Mouse (Mus musculus): ENCODE results near the gene Acss1.

- TF ChIP-seq POLR2A (IDR thresholded peaks at IDR 0.05; ENCODE audit: borderline replicate concordance, low read depth, low read length) (no peak), CTCF (IDR thresholded peaks at IDR 0.05; ENCODE audit: low read depth, low read length) (no peak)
These were observed 97.5 kb downstream of the Acss1 start for GRCm38 (mm10) chr2:150570761-150571160.

Data from bone marrow macrophage, adult 2 months (primary cell).